Mouse (Mus musculus) heart, adult 2 months (tissue): Measurements from ENCODE around the gene Evl. TPM values are rescaled to one million over a fixed set of nuclear protein-coding genes. Genes with fewer than 3 reads are reported as not detected.

Source experiments
- DNase-seq, 2 experiments: peaks; one replicate each; pipeline ENCODE4 v3.0.0; 2021
- H3K27ac ChIP-seq: fragments of 200-600 bp; 2 replicates; pipeline ENCODE4 v1.8.1; 2022
- H3K27me3 ChIP-seq: fragments of 200-500 bp; 2 replicates; pipeline ENCODE4 v1.6.1; 2012; ENCODE audit warnings: mild to moderate bottlenecking, low read length, inconsistent platforms, mixed read lengths; ENCODE audit not compliant: control insufficient read depth, insufficient read depth
- H3K36me3 ChIP-seq: fragments of 200-500 bp; 2 replicates; pipeline ENCODE4 v1.6.1; 2012; ENCODE audit warnings: low read length, inconsistent platforms; ENCODE audit not compliant: control insufficient read depth, insufficient read depth
- H3K4me1 ChIP-seq: fragments of 200-500 bp; 2 replicates; pipeline ENCODE4 v1.6.1; 2011; ENCODE audit warnings: low read length; ENCODE audit not compliant: control insufficient read depth, insufficient read depth
- H3K4me3 ChIP-seq: fragments of 200-600 bp; 2 replicates; pipeline ENCODE4 v1.8.1; 2022
- H3K79me2 ChIP-seq: fragments of 200-500 bp; replicated peaks from 2 replicates; pipeline ENCODE4 v1.6.1; 2012; ENCODE audit warnings: mild to moderate bottlenecking, inconsistent platforms, low read length, moderate library complexity, mixed read lengths; ENCODE audit not compliant: control insufficient read depth, insufficient read depth
- H3K9ac ChIP-seq: fragments of 200-500 bp; 2 replicates; pipeline ENCODE4 v1.6.1; 2012; ENCODE audit warnings: low read depth, mild to moderate bottlenecking, control low read depth, inconsistent platforms, low read length, mixed read lengths
- CTCF ChIP-seq: fragments of 200-600 bp; IDR thresholded peaks from 2 replicates; pipeline ENCODE4 v1.8.1; 2022; ENCODE audit warnings: antibody characterized with exemption, mild to moderate bottlenecking, moderate library complexity
- EP300 ChIP-seq: fragments of 200-500 bp; IDR thresholded peaks from 2 replicates; pipeline ENCODE4 v1.6.1; 2011; ENCODE audit warnings: low read depth, low read length, control low read depth; ENCODE audit not compliant: insufficient read depth
- POLR2A ChIP-seq: fragments of 200-500 bp; IDR thresholded peaks from 2 replicates; pipeline ENCODE4 v1.6.1; 2011; ENCODE audit warnings: mild to moderate bottlenecking, low read depth, low read length, control low read depth; ENCODE audit not compliant: insufficient read depth
- WGBS: fragments of 180-500 bp; shearing (Covaris S2); methylation state at CpG from one replicate; pipeline ENCODE4 v1.1.7; 2018; 5-methylcytosine and 5-hydroxymethylcytosine counted together
- intact Hi-C: fragments of 180-260 bp; cut with DNase I; formaldehyde crosslinking; loops from one replicate; pipeline ENCODE4 v1.15.1; 2025
- polyA plus RNA-seq: library from polyadenylated mRNA; depleted of rRNA; stranded (reverse); fragments of >200 nt; gene quantifications from 2 replicates; pipeline ENCODE4 v1.2.3, GENCODE M21; 2012
- total RNA-seq, 2 experiments: library from RNA; stranded (reverse); gene quantifications; 2 replicates each; pipeline ENCODE4 v1.2.3; 2021

Gene Evl
- total and polyA plus RNA-seq, 3 experiments = 34.8 to 40.6 (median 36.4) TPM

- Histone ChIP-seq H3K27ac (no peak overlapping the region), H3K4me1 (peaks cover 2% of the 10 kb centered on the region)
Measured at GRCm38 (mm10) chr12:108629556-108629955, 75.0 kb downstream of the Evl start.

GRCm38 (mm10) chr12:108630741-108631688, 76.5 kb downstream of the Evl start:
- H3K4me3 ChIP-seq = no peak overlapping the region
- peaks cover 4% of the 10 kb centered on the region for H3K36me3 ChIP-seq
- DNase-seq = peak in 1 of 2 experiments; percentile 31
- H3K4me1 ChIP-seq = peaks cover 2% of the 10 kb centered on the region
- intact Hi-C loops = no loop called here
- no peak overlapping the region for H3K9ac ChIP-seq
- no peaks in the 10 kb centered on the region; the same call in 1 of the 2 replicates for H3K79me2 ChIP-seq
- no peak for TF ChIP-seq CTCF
- TF ChIP-seq EP300 = no peak
- TF ChIP-seq POLR2A = no peak
- H3K27ac ChIP-seq = no peak overlapping the region
- 69% methylated on average over 6 of the region's 6 CpGs for WGBS
- H3K27me3 ChIP-seq = no peaks in the 10 kb centered on the region

More at GRCm38 (mm10) chr12:108629556-108629955, 75.0 kb downstream of the Evl start:
- TF ChIP-seq CTCF (no peak), EP300 (no peak), POLR2A (no peak)
- Histone ChIP-seq H3K79me2 (no peaks in the 10 kb centered on the region; the same call in 1 of the 2 replicates), H3K27me3 (no peaks in the 10 kb centered on the region), H3K36me3 (peaks cover 4% of the 10 kb centered on the region), H3K9ac (no peak overlapping the region), H3K4me3 (no peak overlapping the region)
- intact Hi-C loops = no loop called here
- WGBS = 91% methylated on average over 1 of the region's 1 CpGs
- DNase-seq = no peak

GRCm38 (mm10) chr12:108632501-108632900, 78.0 kb downstream of the Evl start:
- no peak overlapping the region for H3K4me3 ChIP-seq
- intact Hi-C loops = no loop called here
- TF ChIP-seq EP300 (no peak), CTCF (no peak), POLR2A (no peak)

GRCm38 (mm10) chr12:108634031-108634430, 79.5 kb downstream of the Evl start:
- peaks cover 4% of the 10 kb centered on the region for H3K4me1 ChIP-seq
- H3K4me3 ChIP-seq = no peak overlapping the region
- 96% methylated on average over 1 of the region's 1 CpGs for WGBS
- intact Hi-C loops = no loop called here
- DNase-seq = no peak
- no peak overlapping the region for H3K27ac ChIP-seq
- TF ChIP-seq POLR2A = no peak
- no peak for TF ChIP-seq EP300
- no peaks in the 10 kb centered on the region; the same call in 1 of the 2 replicates for H3K79me2 ChIP-seq
- no peak overlapping the region for H3K9ac ChIP-seq
- no peaks in the 10 kb centered on the region for H3K27me3 ChIP-seq
- peaks cover 4% of the 10 kb centered on the region; the same call in 1 of the 2 replicates for H3K36me3 ChIP-seq

More at GRCm38 (mm10) chr12:108632501-108632900, 78.0 kb downstream of the Evl start:
- Histone ChIP-seq H3K79me2 (no peaks in the 10 kb centered on the region; the same call in 1 of the 2 replicates), H3K9ac (no peak overlapping the region), H3K27me3 (no peaks in the 10 kb centered on the region), H3K4me1 (peaks cover 2% of the 10 kb centered on the region), H3K36me3 (peaks cover 4% of the 10 kb centered on the region; the same call in 1 of the 2 replicates), H3K27ac (no peak overlapping the region)
- DNase-seq = no peak

- H3K36me3 ChIP-seq = peaks cover 2% of the 10 kb centered on the region; the same call in 1 of the 2 replicates
- 73% methylated on average over 4 of the region's 4 CpGs for WGBS
- H3K79me2 ChIP-seq = peaks cover 1% of the 10 kb centered on the region; the same call in 1 of the 2 replicates
- no peak overlapping the region for H3K4me3 ChIP-seq
- no peaks in the 10 kb centered on the region for H3K27me3 ChIP-seq
- no peak overlapping the region for H3K9ac ChIP-seq
- no peak for DNase-seq
- TF ChIP-seq POLR2A (no peak), CTCF (no peak), EP300 (no peak)
- peaks cover 4% of the 10 kb centered on the region for H3K4me1 ChIP-seq
- no peak overlapping the region for H3K27ac ChIP-seq
- intact Hi-C loops = no loop called here
Measured at GRCm38 (mm10) chr12:108635501-108635900, 81.0 kb downstream of the Evl start.

- no peak overlapping the region for H3K27ac ChIP-seq
- intact Hi-C loops = no loop called here
- no peak overlapping the region for H3K4me3 ChIP-seq
- no peak overlapping the region for H3K9ac ChIP-seq
- H3K4me1 ChIP-seq = peaks cover 2% of the 10 kb centered on the region; the same call in 1 of the 2 replicates
- no peaks in the 10 kb centered on the region for H3K27me3 ChIP-seq
- 0 out of 2 replicates have a peak, but pooled peaks cover 3% of the 10 kb centered on the region for H3K79me2 ChIP-seq
- 47% methylated on average over 5 of the region's 5 CpGs for WGBS
- no peak for DNase-seq
- H3K36me3 ChIP-seq = no peaks in the 10 kb centered on the region
- TF ChIP-seq CTCF (no peak), POLR2A (no peak), EP300 (no peak)
Measured at GRCm38 (mm10) chr12:108637440-108637839, 82.9 kb downstream of the Evl start.
